Mouse (Mus musculus) midbrain, embryonic 12.5 days (tissue): ENCODE data around the gene Nipsnap1. TPM values are rescaled to one million over a fixed set of nuclear protein-coding genes. Genes with fewer than 3 reads are reported as not detected.

Experiments
- ATAC-seq: fragments of 200-750 bp; cut with Nextera tagmentation; 2 replicates; pipeline ENCODE4 v1.8.0; 2017; ENCODE audit warnings: low read depth, moderate TSS enrichment, moderate library complexity; ENCODE audit not compliant: low FRiP score
- H3K27ac ChIP-seq: fragments of 300-500 bp; sonication (generic); replicated peaks from 2 replicates; pipeline ENCODE4 v1.5.1; 2016; ENCODE audit warnings: mild to moderate bottlenecking
- H3K27me3 ChIP-seq: fragments of 300-500 bp; sonication (generic); 2 replicates; pipeline ENCODE4 v1.6.1; 2016; ENCODE audit warnings: mild to moderate bottlenecking
- H3K36me3 ChIP-seq: fragments of 300-500 bp; sonication (generic); 2 replicates; pipeline ENCODE4 v1.6.1; 2016
- H3K4me1 ChIP-seq: fragments of 300-500 bp; sonication (generic); 2 replicates; pipeline ENCODE4 v1.6.1; 2016
- H3K4me2 ChIP-seq: fragments of 300-500 bp; sonication (generic); replicated peaks from 2 replicates; pipeline ENCODE4 v1.6.1; 2016; ENCODE audit warnings: mild to moderate bottlenecking, moderate library complexity
- H3K4me3 ChIP-seq: fragments of 300-500 bp; sonication (generic); 2 replicates; pipeline ENCODE4 v1.5.1; 2016; ENCODE audit warnings: mild to moderate bottlenecking
- H3K9ac ChIP-seq: fragments of 300-500 bp; sonication (generic); replicated peaks from 2 replicates; pipeline ENCODE4 v1.6.1; 2016; ENCODE audit warnings: mild to moderate bottlenecking, moderate library complexity
- H3K9me3 ChIP-seq: fragments of 300-500 bp; sonication (generic); 2 replicates; pipeline ENCODE4 v1.6.1; 2016; ENCODE audit warnings: mild to moderate bottlenecking
- WGBS: fragments of 180-500 bp; shearing (Covaris S2); methylation state at CpG from one replicate; pipeline ENCODE4 v1.1.7; 2016; 5-methylcytosine and 5-hydroxymethylcytosine counted together
- microRNA-seq: library from miRNA; unstranded; fragments of <30 nt; microRNA quantifications from one replicate; pipeline ENCODE4, GENCODE M21; 2017
- polyA plus RNA-seq: library from polyadenylated mRNA; unstranded; fragments of >200 nt; fragmentation: Nextera tagmentation; extraction: Ambion mirVana; gene quantifications from 2 replicates; pipeline ENCODE4 v1.2.1, GENCODE M21; 2016

The Nipsnap1 gene
- polyA plus RNA-seq, 1 experiment from 2014 or later, result 95.8 TPM

DNA sequence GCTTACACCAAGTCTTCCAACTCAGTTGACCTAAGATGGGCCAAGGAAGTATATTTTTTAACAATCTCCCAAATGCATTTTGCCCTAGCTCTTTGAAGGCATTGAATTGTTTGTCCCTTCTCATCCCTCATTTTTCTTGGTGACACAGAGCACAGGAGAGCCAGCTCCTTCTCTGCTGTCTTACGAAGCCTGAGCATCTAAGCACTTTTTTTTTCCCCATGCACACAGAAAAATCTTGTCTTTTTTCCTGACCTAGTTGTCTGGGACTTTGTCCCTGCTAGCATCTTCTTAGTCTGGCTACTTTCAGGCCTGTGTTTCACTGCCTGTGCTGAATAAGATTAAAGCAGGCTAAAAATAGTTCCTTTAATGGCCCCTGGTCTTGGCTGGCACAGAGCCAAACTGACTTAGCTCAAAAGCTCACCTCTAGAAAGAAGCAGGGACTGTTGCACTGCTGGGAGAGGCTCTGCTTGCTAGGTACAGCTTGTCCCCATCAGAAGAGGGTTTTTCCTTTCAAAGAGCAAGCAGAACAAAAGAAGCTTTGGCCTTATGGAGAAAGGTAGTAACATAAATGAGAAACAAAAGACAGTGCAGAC, 57.4 kb downstream of the Nipsnap1 start:
- ATAC-seq, result no peak
- no peaks in the 10 kb centered on the region for H3K9me3 ChIP-seq
- H3K4me1 ChIP-seq, result peaks cover 8% of the 10 kb centered on the region; the same call in 1 of the 2 replicates
- no peak overlapping the region for H3K4me3 ChIP-seq
- 71% methylated on average over 1 of the region's 1 CpGs for WGBS
- no peak overlapping the region for H3K4me2 ChIP-seq
- H3K27me3 ChIP-seq, result no peaks in the 10 kb centered on the region
- peak overlapping the region; percentile 39; the same call in 1 of the 2 replicates for H3K27ac ChIP-seq
- peaks cover 50% of the 10 kb centered on the region for H3K36me3 ChIP-seq
- no peak overlapping the region for H3K9ac ChIP-seq

DNA sequence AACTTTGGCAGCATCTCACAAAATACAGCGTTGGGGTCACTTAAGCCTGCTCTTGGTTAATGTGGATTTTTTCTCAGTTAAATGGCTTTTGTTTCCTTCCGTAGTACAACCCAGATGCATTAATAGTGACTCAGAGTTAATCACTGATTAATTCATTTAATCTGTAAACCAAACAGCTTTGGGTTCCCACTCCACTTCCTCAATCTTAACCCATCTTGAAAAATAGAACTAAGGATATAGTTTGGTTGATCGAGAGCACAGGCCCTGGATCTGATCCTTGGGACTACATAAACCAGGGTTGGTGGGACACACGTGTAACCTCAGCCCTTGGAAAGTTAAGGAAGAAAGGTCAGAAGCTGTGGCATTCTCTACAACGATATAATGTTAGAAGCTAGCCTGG, 62.5 kb downstream of the Nipsnap1 start:
- WGBS, result 82% methylated on average over 5 of the region's 5 CpGs
- no peak for ATAC-seq

More for the DNA sequence above, 62.5 kb downstream of the Nipsnap1 start:
- 0 out of 2 replicates have a peak, but pooled peaks cover under 1% of the 10 kb centered on the region for H3K36me3 ChIP-seq
- H3K27ac ChIP-seq, result no peak overlapping the region
- no peak overlapping the region for H3K4me2 ChIP-seq
- H3K27me3 ChIP-seq, result no peaks in the 10 kb centered on the region
- no peaks in the 10 kb centered on the region for H3K9me3 ChIP-seq
- no peak overlapping the region for H3K9ac ChIP-seq
- H3K4me3 ChIP-seq, result no peak overlapping the region
- H3K4me1 ChIP-seq, result peaks cover 1% of the 10 kb centered on the region; the same call in 1 of the 2 replicates

Small RNA genes lying within 50 kb of the gene (microRNA-seq; reads per million reads assigned to microRNA genes)
- gene Mir6918, result 0.70 reads per million

Other genes starting within 250 kb of the Nipsnap1 start
- 30.4 and 31.3 TPM in 2 replicates for gene Ascc2, start 236.2 kb upstream of the Nipsnap1 start, polyA plus RNA-seq
- 525 and 530 TPM in 2 replicates for gene Uqcr10, start 169.6 kb upstream of the Nipsnap1 start, polyA plus RNA-seq
- gene Zmat5, start 169.3 kb upstream of the Nipsnap1 start, polyA plus RNA-seq, result 69.2 and 81.5 TPM in 2 replicates
- 0.59 and 0.67 TPM in 2 replicates for gene Cabp7, start 127.2 kb upstream of the Nipsnap1 start, polyA plus RNA-seq
- gene Nf2, start 24.4 kb upstream of the Nipsnap1 start, polyA plus RNA-seq, result 70.9 and 76.3 TPM in 2 replicates
- 56.3 and 61.8 TPM in 2 replicates for gene Thoc5, start 21.4 kb downstream of the Nipsnap1 start, polyA plus RNA-seq
- gene Nefh, start 74.1 kb downstream of the Nipsnap1 start, polyA plus RNA-seq, result 0.77 and 0.93 TPM in 2 replicates
- 75.9 and 78.2 TPM in 2 replicates for gene Ap1b1, start 112.9 kb downstream of the Nipsnap1 start, polyA plus RNA-seq
- 0.37 and 0.63 TPM in 2 replicates for gene Rasl10a, start 184.2 kb downstream of the Nipsnap1 start, polyA plus RNA-seq
- gene Gas2l1, start 191.4 kb downstream of the Nipsnap1 start, polyA plus RNA-seq, result 31.9 and 35.0 TPM in 2 replicates
- 29.0 and 30.3 TPM in 2 replicates for gene Rhbdd3, start 225.0 kb downstream of the Nipsnap1 start, polyA plus RNA-seq
- 891 and 892 TPM in 2 replicates for gene Ewsr1, start 225.3 kb downstream of the Nipsnap1 start, polyA plus RNA-seq